Mouse (Mus musculus) forebrain, postnatal 0 days (tissue): ENCODE results near the gene Bckdhb. TPM values are rescaled to one million over a fixed set of nuclear protein-coding genes. Genes with fewer than 3 reads are reported as not detected.

Experiments
- ATAC-seq: fragments of 200-750 bp; cut with Nextera tagmentation; 2 replicates; pipeline ENCODE4 v1.8.0; 2017; ENCODE audit warnings: mild to moderate bottlenecking, moderate library complexity
- DNase-seq: peaks from one replicate; pipeline ENCODE4 v3.0.0-alpha.2; 2015
- H3K27ac ChIP-seq: fragments of 300-500 bp; sonication (generic); 2 replicates; pipeline ENCODE4 v1.5.1; 2014; ENCODE audit warnings: low read depth, mild to moderate bottlenecking, antibody characterized with exemption, low read length, moderate library complexity, mixed read lengths
- H3K27me3 ChIP-seq: fragments of 300-500 bp; sonication (generic); 2 replicates; pipeline ENCODE4 v1.6.1; 2014; ENCODE audit warnings: mild to moderate bottlenecking, low read length, mixed read lengths; ENCODE audit not compliant: insufficient read depth
- H3K36me3 ChIP-seq: fragments of 300-500 bp; sonication (generic); 2 replicates; pipeline ENCODE4 v1.6.1; 2014; ENCODE audit warnings: mild to moderate bottlenecking, moderate library complexity; ENCODE audit not compliant: insufficient read depth
- H3K4me1 ChIP-seq: fragments of 300-500 bp; sonication (generic); 2 replicates; pipeline ENCODE4 v1.6.1; 2014; ENCODE audit warnings: antibody characterized with exemption; ENCODE audit not compliant: insufficient read depth
- H3K4me2 ChIP-seq: fragments of 300-500 bp; sonication (generic); 2 replicates; pipeline ENCODE4 v1.6.1; 2014; ENCODE audit warnings: low read depth, mild to moderate bottlenecking, moderate library complexity
- H3K4me3 ChIP-seq: fragments of 300-500 bp; sonication (generic); 2 replicates; pipeline ENCODE4 v1.5.1; 2014; ENCODE audit warnings: low read depth, low read length, mixed read lengths
- H3K9ac ChIP-seq: fragments of 300-500 bp; sonication (generic); 2 replicates; pipeline ENCODE4 v1.6.1; 2014; ENCODE audit warnings: mild to moderate bottlenecking
- H3K9me3 ChIP-seq: fragments of 300-500 bp; sonication (generic); 2 replicates; pipeline ENCODE4 v1.6.1; 2016; ENCODE audit warnings: low read length
- CTCF ChIP-seq: sonication (generic); IDR thresholded peaks from 2 replicates; pipeline ENCODE4 v1.5.1; 2016; ENCODE audit warnings: antibody characterized with exemption, control low read depth, low read depth
- WGBS: fragments of 180-500 bp; shearing (Covaris S2); extraction: QIAGEN DNeasy Blood & Tissue Kit; methylation state at CpG from one replicate; pipeline ENCODE4 v1.1.7; 2014; 5-methylcytosine and 5-hydroxymethylcytosine counted together
- polyA plus RNA-seq: library from polyadenylated mRNA; unstranded; fragments of >200 nt; fragmentation: Nextera tagmentation; extraction: Ambion mirVana; gene quantifications from 2 replicates; pipeline ENCODE4 v1.2.1, GENCODE M21; 2015
- total RNA-seq: library from RNA; depleted of rRNA; stranded (reverse); fragments of >200 nt; gene quantifications from 2 replicates; pipeline ENCODE4 v1.2.3, GENCODE M21; 2014

The Bckdhb gene
- total and polyA plus RNA-seq, 2 experiments from 2014 or later = 14.2 to 34.8 TPM

DNA sequence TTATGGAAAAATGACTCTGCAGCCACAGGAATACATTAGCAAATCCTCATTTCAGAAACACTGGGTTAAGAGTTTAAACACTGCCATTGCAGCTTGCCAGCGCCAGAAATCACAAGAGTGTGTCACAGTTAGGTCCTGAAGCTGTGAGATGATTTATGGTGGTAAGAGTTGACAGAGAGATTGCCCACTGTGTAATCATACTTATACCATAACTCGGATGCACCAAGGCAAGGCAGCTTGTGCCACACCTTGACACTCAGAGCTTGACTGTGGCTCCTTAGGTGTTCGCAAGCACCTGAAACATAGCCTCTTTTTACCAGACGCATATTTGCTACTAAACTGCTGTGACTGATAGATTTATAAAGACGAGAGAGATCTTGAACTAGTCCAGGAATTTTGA is 145.8 kb downstream of the Bckdhb start:
- Histone ChIP-seq H3K27me3 (no peaks in the 10 kb centered on the region), H3K4me1 (no peaks in the 10 kb centered on the region), H3K4me2 (no peak overlapping the region), H3K36me3 (no peaks in the 10 kb centered on the region), H3K9ac (no peak overlapping the region), H3K9me3 (no peaks in the 10 kb centered on the region), H3K4me3 (no peak overlapping the region), H3K27ac (no peak overlapping the region)
- 49% methylated on average over 5 of the region's 5 CpGs for WGBS
- TF ChIP-seq CTCF = no peak
- DNase-seq = no peak
- no peak for ATAC-seq

- Histone ChIP-seq H3K27ac (no peak overlapping the region), H3K9me3 (no peaks in the 10 kb centered on the region), H3K36me3 (no peaks in the 10 kb centered on the region), H3K27me3 (no peaks in the 10 kb centered on the region), H3K4me2 (no peak overlapping the region), H3K4me3 (no peak overlapping the region), H3K9ac (no peak overlapping the region), H3K4me1 (no peaks in the 10 kb centered on the region)
- DNase-seq = no peak
- TF ChIP-seq CTCF = no peak
- WGBS = 90% methylated on average over 6 of the region's 6 CpGs
- ATAC-seq = no peak
Measured at GRCm38 (mm10) chr9:84072534-84072933, 147.6 kb downstream of the Bckdhb start.

DNA sequence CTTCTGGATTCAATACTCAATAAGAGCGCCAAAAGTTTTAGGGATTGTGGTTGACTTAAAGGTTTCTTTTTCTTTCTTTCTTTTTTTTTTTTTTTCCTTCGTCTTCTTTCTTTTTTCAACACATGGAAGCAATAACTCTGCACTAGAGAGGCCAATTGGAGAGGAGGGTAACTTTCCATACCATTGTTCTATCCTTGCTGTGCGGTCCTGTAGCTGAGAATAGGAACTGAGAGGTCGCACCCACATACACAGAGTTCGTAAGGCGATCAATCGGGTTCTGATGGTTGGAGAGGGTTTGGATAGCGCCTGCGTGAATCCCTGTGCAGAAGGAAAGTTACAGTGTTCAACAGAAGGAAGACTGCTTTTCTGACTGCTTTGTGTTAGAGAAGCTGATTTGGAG is 148.3 kb downstream of the Bckdhb start:
- WGBS = 89% methylated on average over 9 of the region's 9 CpGs
- no peaks in the 10 kb centered on the region for H3K27me3 ChIP-seq
- H3K36me3 ChIP-seq = no peaks in the 10 kb centered on the region
- no peak overlapping the region for H3K4me3 ChIP-seq
- H3K9me3 ChIP-seq = no peaks in the 10 kb centered on the region
- ATAC-seq (no peak), DNase-seq (no peak)
- H3K9ac ChIP-seq = no peak overlapping the region
- no peaks in the 10 kb centered on the region for H3K4me1 ChIP-seq
- H3K4me2 ChIP-seq = no peak overlapping the region
- TF ChIP-seq CTCF = no peak
- no peak overlapping the region for H3K27ac ChIP-seq

- no peak overlapping the region for H3K9ac ChIP-seq
- 79% methylated on average over 4 of the region's 4 CpGs for WGBS
- no peak for TF ChIP-seq CTCF
- H3K27ac ChIP-seq = no peak overlapping the region
- H3K27me3 ChIP-seq = no peaks in the 10 kb centered on the region
- H3K4me3 ChIP-seq = no peak overlapping the region
- DNase-seq (no peak), ATAC-seq (no peak)
- H3K4me2 ChIP-seq = no peak overlapping the region
- H3K9me3 ChIP-seq = no peaks in the 10 kb centered on the region
- no peaks in the 10 kb centered on the region for H3K36me3 ChIP-seq
- H3K4me1 ChIP-seq = no peaks in the 10 kb centered on the region
Measured at GRCm38 (mm10) chr9:84083551-84083950, 158.6 kb downstream of the Bckdhb start.

DNA sequence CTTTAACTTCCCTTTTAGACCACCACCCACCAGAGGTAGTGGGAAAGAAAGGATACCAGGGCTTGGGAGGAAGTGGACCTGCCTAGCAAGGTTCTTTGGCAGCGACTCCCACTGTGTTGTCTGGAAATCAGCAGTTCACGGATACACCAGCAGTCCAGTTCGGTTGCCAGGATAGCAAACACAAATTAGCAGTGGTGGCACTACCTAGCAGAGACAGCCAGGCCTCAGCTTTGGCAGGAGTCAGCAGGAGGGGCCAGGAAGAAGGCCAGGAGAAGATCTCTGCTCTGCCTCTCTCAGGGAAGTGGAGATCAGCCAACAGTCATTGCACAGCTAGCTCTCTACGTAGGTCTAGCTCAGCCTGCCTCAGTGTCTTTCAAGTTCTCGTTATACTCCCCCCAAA is 159.7 kb downstream of the Bckdhb start:
- no peak for ATAC-seq
- DNase-seq = no peak
- WGBS = 80% methylated on average over 5 of the region's 5 CpGs
- H3K4me2 ChIP-seq = no peak overlapping the region
- H3K4me3 ChIP-seq = no peak overlapping the region
- H3K9me3 ChIP-seq = no peaks in the 10 kb centered on the region
- no peak overlapping the region for H3K27ac ChIP-seq
- H3K27me3 ChIP-seq = no peaks in the 10 kb centered on the region
- H3K9ac ChIP-seq = no peak overlapping the region
- H3K36me3 ChIP-seq = no peaks in the 10 kb centered on the region
- no peak for TF ChIP-seq CTCF
- H3K4me1 ChIP-seq = no peaks in the 10 kb centered on the region

DNA sequence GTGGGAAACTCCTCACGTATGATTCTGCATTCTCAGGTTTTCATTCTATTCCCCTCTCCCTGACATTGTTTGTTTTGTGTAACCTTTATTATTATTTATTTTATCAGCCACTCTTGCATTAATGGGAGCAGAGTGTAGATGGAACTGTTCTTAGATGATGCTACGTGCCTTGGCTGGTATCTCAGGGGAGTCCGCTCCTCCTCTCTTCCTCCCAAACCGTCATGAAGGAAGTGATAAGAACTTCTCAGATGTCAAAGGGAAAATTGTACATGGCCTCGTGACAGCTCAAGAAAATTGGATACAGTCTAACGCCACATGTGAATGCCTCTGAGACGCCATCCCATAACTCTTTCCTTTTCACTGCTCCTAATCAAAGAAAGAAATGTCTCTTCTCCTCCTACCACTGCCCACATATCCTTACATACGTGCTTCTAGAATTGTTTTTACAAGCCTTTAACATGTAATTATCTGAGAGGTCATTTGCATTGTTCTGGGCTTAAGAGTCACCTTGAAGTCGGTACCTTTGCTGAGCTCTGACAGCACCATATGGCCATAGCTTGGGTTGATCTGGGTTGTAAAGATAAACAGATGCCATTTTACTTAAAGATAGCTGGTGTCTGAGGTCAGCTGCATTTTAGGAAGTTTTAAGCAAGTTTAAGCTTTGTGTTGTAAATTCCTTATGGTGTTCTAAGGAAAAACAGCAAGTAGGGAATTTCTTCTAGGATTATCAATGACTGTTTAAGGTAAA is 165.5 kb downstream of the Bckdhb start:
- H3K4me1 ChIP-seq = no peaks in the 10 kb centered on the region
- no peak overlapping the region for H3K4me3 ChIP-seq
- ATAC-seq = no peak
- no peak for DNase-seq
- no peak overlapping the region for H3K27ac ChIP-seq
- H3K4me2 ChIP-seq = no peak overlapping the region
- 83% methylated on average over 9 of the region's 9 CpGs for WGBS
- no peaks in the 10 kb centered on the region for H3K27me3 ChIP-seq
- H3K36me3 ChIP-seq = no peaks in the 10 kb centered on the region
- H3K9me3 ChIP-seq = no peaks in the 10 kb centered on the region
- TF ChIP-seq CTCF = no peak
- H3K9ac ChIP-seq = no peak overlapping the region

GRCm38 (mm10) chr9:84092994-84093393 is 168.0 kb downstream of the Bckdhb start:
- Histone ChIP-seq H3K4me3 (no peak overlapping the region), H3K4me2 (no peak overlapping the region), H3K27ac (no peak overlapping the region), H3K36me3 (no peaks in the 10 kb centered on the region), H3K4me1 (no peaks in the 10 kb centered on the region), H3K27me3 (no peaks in the 10 kb centered on the region), H3K9ac (no peak overlapping the region), H3K9me3 (no peaks in the 10 kb centered on the region)
- 96% methylated on average over 8 of the region's 8 CpGs for WGBS
- ATAC-seq = no peak
- no peak for DNase-seq
- TF ChIP-seq CTCF = no peak
